Mouse (Mus musculus) kidney, embryonic 15.5 days (tissue): ENCODE results near the gene Klhl33. TPM values are rescaled to one million over a fixed set of nuclear protein-coding genes. Genes with fewer than 3 reads are reported as not detected.
"Not testable (repeated sequence)": the region's sequence is repeated elsewhere in the genome, so short reads cannot be mapped to it uniquely, and the experiment has no call there.

Source experiments
- ATAC-seq: fragments of 200-750 bp; cut with Nextera tagmentation; replicated peaks from 2 replicates; pipeline ENCODE4 v1.8.0; 2017; ENCODE audit warnings: moderate TSS enrichment; ENCODE audit not compliant: low FRiP score
- H3K27ac ChIP-seq: fragments of 300-500 bp; sonication (generic); 2 replicates; pipeline ENCODE4 v1.5.1; 2015; ENCODE audit warnings: mild to moderate bottlenecking, inconsistent platforms
- H3K27me3 ChIP-seq: fragments of 300-500 bp; sonication (generic); 2 replicates; pipeline ENCODE4 v1.6.1; 2015; ENCODE audit warnings: inconsistent platforms
- H3K36me3 ChIP-seq: fragments of 300-500 bp; sonication (generic); 2 replicates; pipeline ENCODE4 v1.6.1; 2015; ENCODE audit warnings: inconsistent platforms
- H3K4me1 ChIP-seq: fragments of 300-500 bp; sonication (generic); 2 replicates; pipeline ENCODE4 v1.6.1; 2015; ENCODE audit warnings: inconsistent platforms
- H3K4me2 ChIP-seq: fragments of 300-500 bp; sonication (generic); 2 replicates; pipeline ENCODE4 v1.6.1; 2015; ENCODE audit warnings: moderate library complexity, mild to moderate bottlenecking, inconsistent platforms
- H3K4me3 ChIP-seq: fragments of 300-500 bp; sonication (generic); replicated peaks from 2 replicates; pipeline ENCODE4 v1.5.1; 2015; ENCODE audit warnings: mild to moderate bottlenecking, inconsistent platforms
- H3K9ac ChIP-seq: fragments of 300-500 bp; sonication (generic); 2 replicates; pipeline ENCODE4 v1.6.1; 2015; ENCODE audit warnings: mild to moderate bottlenecking, inconsistent platforms
- H3K9me3 ChIP-seq: fragments of 300-500 bp; sonication (generic); replicated peaks from 2 replicates; pipeline ENCODE4 v1.6.1; 2016; ENCODE audit warnings: inconsistent platforms
- WGBS: fragments of 180-500 bp; shearing (Covaris S2); methylation state at CpG from one replicate; pipeline ENCODE4 v1.1.7; 2015; ENCODE audit warnings: mixed read lengths; 5-methylcytosine and 5-hydroxymethylcytosine counted together
- polyA plus RNA-seq: library from polyadenylated mRNA; unstranded; fragments of >200 nt; fragmentation: Nextera tagmentation; extraction: Ambion mirVana; gene quantifications from 2 replicates; pipeline ENCODE4 v1.2.1, GENCODE M21; 2015

The Klhl33 gene
- polyA plus RNA-seq, 1 experiment from 2014 or later: 0.19 TPM

DNA sequence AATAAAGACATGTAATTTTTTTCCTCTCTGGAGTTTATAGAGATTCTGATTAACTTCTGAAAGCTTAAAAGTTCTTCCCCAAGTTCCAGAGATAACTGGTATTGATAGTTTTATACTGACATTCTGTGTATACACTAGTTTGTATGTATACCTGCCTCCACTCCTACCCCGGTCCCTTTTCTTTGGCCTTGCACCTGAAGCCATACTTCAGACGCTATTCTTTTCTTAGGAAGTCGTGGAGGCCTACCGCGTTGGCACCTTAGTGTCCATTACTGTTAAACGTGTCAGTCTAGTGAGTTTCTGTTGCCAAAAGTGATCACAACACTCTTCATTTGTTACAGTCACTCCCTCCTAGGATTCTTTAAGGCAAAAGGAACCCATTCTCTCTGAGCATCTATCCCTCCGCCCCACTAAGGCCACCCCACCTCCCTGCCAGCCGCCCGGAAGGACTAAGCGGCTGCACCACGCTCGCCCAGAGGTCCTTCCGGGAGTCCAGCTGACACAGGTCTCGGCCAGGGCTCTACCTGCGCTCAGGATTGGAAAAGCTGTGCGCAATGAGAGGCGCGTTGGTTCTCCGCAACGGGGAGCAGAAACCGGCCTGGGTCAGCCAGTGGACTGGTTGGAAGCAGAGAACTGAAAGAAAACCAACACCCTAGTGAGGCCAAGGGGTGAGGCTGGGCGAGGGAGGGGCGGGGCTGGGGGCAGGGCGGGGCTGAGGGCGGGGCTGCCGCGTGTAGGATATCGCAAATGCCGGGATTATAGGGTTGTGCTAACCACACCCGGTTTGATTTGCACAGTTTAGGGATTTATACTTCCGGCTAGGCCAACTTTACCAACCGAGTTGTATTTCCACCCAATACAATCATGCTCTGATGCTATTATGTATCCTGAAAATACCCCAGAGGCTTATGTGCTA lies 27.2 kb downstream of the Klhl33 start, which contains the start of gene Tep1:
TSS of gene Tep1 (minus strand) at position 672 of the 916 bp plus-strand sequence.
- Histone ChIP-seq H3K9ac (peak within 1 kb of the TSS; percentile 55), H3K4me2 (peak within 1 kb of the TSS; percentile 70), H3K27me3 (no peaks in the 10 kb centered on the region), H3K9me3 (no peaks in the 10 kb centered on the region), H3K36me3 (0 out of 2 replicates have a peak, but pooled peaks cover 2% of the 10 kb centered on the region), H3K4me1 (0 out of 2 replicates have a peak, but pooled peaks cover 4% of the 10 kb centered on the region), H3K4me3 (peak within 1 kb of the TSS; percentile 64), H3K27ac (peak within 1 kb of the TSS; percentile 91)
- 7% methylated on average over 32 of the region's 32 CpGs for WGBS
- ATAC-seq: peak; percentile 94

DNA sequence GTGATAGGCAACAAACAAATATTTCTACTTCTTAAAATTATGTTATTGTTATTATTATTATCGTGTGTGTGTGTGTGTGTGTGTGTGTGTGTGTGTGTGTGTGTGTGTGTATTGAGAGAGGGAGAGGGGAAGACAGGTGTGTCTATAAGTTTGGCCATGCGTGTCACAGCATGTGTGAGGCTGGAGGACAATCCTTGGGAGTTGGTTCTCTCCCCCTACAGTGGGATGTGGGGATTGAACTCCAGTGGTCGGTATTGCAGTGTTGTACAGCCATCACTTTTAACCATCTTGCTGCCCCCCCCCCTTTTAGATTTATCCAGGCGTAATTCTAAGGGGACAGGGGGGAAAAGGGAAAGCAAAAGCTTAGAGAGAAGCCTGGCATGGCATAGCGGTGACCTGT lies 28.7 kb downstream of the Klhl33 start:
- no peak for ATAC-seq
- WGBS: 90% methylated on average over 5 of the region's 5 CpGs

DNA sequence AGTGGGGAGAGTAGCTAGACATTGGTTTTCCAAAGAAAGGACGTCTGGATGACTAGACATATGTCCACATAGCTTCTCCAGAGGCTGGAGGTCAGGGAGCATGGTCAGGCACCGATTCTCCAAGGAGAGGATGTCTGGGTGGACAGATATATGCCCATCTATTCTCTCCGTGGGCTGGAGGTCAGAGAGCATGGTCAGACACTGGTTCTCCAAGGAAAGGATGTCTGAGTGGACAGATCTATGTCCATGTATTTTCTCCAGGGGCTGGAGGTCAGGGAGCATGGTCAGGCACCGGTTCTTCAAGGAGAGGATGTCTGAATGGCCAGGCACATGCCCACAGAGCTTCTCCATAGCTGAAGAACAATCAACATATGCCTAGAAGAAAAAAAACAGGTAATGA lies 29.1 kb downstream of the Klhl33 start:
- WGBS: 66% methylated on average over 4 of the region's 4 CpGs
- no peaks in the 10 kb centered on the region for H3K27me3 ChIP-seq

More for the DNA sequence above, 28.7 kb downstream of the Klhl33 start:
- H3K4me2 ChIP-seq: no peak overlapping the region
- no peaks in the 10 kb centered on the region for H3K9me3 ChIP-seq
- no peak overlapping the region for H3K4me3 ChIP-seq
- H3K9ac ChIP-seq: no peak overlapping the region
- 0 out of 2 replicates have a peak, but pooled peaks cover 2% of the 10 kb centered on the region for H3K36me3 ChIP-seq
- no peak overlapping the region for H3K27ac ChIP-seq
- H3K4me1 ChIP-seq: 0 out of 2 replicates have a peak, but pooled peaks cover 4% of the 10 kb centered on the region
- H3K27me3 ChIP-seq: no peaks in the 10 kb centered on the region

DNA sequence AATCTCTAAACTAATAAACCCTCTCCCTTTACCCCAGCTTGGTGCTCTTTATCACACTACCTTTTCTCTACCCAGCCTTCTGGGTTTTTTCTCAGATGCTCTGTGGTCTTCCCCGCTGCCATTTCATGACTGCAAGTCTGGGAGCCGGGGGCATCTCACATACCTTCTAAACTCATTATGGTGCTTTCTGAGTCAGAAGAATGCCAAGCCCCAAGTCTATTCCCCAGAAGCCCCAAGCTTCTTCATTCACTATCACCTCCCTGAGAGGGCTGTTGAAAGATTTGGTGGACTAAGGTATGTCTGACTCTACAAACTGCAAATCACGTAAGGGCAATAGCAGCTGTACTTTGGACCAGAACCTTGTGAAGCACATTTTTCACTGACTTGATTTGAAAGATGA lies 30.3 kb downstream of the Klhl33 start:
- ATAC-seq: no peak
- Histone ChIP-seq H3K9ac (no peak overlapping the region), H3K36me3 (peaks cover 8% of the 10 kb centered on the region; the same call in 1 of the 2 replicates), H3K27ac (no peak overlapping the region), H3K27me3 (no peaks in the 10 kb centered on the region), H3K9me3 (no peaks in the 10 kb centered on the region), H3K4me3 (no peak overlapping the region), H3K4me1 (0 out of 2 replicates have a peak, but pooled peaks cover 4% of the 10 kb centered on the region), H3K4me2 (no peak overlapping the region)
- WGBS: 90% methylated on average over 3 of the region's 3 CpGs

More for the DNA sequence above, 29.1 kb downstream of the Klhl33 start:
- Histone ChIP-seq H3K4me1 (0 out of 2 replicates have a peak, but pooled peaks cover 4% of the 10 kb centered on the region), H3K27ac (no peak overlapping the region), H3K36me3 (0 out of 2 replicates have a peak, but pooled peaks cover 2% of the 10 kb centered on the region), H3K4me3 (no peak overlapping the region), H3K9me3 (no peaks in the 10 kb centered on the region), H3K4me2 (no peak overlapping the region), H3K9ac (no peak overlapping the region)
- ATAC-seq: no peak

DNA sequence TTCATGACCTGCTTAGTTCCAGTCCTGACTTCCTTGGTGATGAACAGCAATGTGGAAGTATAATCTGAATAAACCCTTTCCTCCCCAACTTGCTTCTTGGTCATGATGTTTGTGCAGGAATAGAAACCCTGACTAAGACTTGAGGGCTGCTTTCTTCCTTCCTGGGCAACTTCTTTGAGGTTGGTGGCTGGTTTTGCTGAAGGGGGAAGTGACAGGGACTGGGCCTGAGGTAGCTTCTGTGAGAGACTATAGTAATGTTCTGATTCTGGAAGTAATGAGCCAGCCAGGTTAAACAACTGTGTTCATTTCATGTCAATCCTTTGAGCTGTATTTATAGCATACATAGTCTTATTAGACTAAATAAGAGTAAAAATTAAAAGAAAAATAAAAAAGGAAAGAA lies 32.3 kb downstream of the Klhl33 start:
- H3K27ac ChIP-seq, H3K4me3 ChIP-seq, H3K9me3 ChIP-seq, H3K27me3 ChIP-seq, H3K4me1 ChIP-seq, H3K9ac ChIP-seq, H3K4me2 ChIP-seq, ATAC-seq: not testable (repeated sequence)
- H3K36me3 ChIP-seq: peaks cover 19% of the 10 kb centered on the region

GRCm38 (mm10) chr14:50862641-50863040 lies 34.7 kb downstream of the Klhl33 start:
- Histone ChIP-seq H3K27me3 (no peaks in the 10 kb centered on the region), H3K4me1 (no peaks in the 10 kb centered on the region), H3K36me3 (peaks cover 28% of the 10 kb centered on the region), H3K9ac (no peak overlapping the region), H3K4me3 (no peak overlapping the region), H3K27ac (no peak overlapping the region), H3K9me3 (no peaks in the 10 kb centered on the region), H3K4me2 (no peak overlapping the region)
- 91% methylated on average over 10 of the region's 10 CpGs for WGBS
- ATAC-seq: no peak

- Histone ChIP-seq H3K4me1 (no peaks in the 10 kb centered on the region), H3K36me3 (peaks cover 48% of the 10 kb centered on the region), H3K4me2 (no peak overlapping the region), H3K9me3 (no peaks in the 10 kb centered on the region), H3K9ac (no peak overlapping the region), H3K4me3 (no peak overlapping the region), H3K27me3 (no peaks in the 10 kb centered on the region), H3K27ac (no peak overlapping the region)
- ATAC-seq: no peak
- 85% methylated on average over 5 of the region's 5 CpGs for WGBS
These were observed 41.5 kb downstream of the Klhl33 start for GRCm38 (mm10) chr14:50855788-50856187.

Other genes starting within 250 kb of the Klhl33 start
- gene Olfr747, start 204.3 kb downstream of the Klhl33 start, polyA plus RNA-seq: not detected in 2 replicates
- gene Olfr748, start 190.1 kb downstream of the Klhl33 start, polyA plus RNA-seq: not detected in 2 replicates
- not detected in 2 replicates for gene Olfr749, start 152.4 kb downstream of the Klhl33 start, polyA plus RNA-seq
- 74.4 and 78.5 TPM in 2 replicates for gene Ttc5, start 112.0 kb downstream of the Klhl33 start, polyA plus RNA-seq
- not detected in 2 replicates for gene Ccnb1ip1, start 89.8 kb downstream of the Klhl33 start, polyA plus RNA-seq
- 64.9 and 65.6 TPM in 2 replicates for gene Parp2, start 89.7 kb downstream of the Klhl33 start, polyA plus RNA-seq
- 6.2 and 8.5 TPM in 2 replicates for gene Tep1, start 26.9 kb downstream of the Klhl33 start, polyA plus RNA-seq
- gene Osgep, start 27.4 kb upstream of the Klhl33 start, polyA plus RNA-seq: 166 and 173 TPM in 2 replicates
- 301 and 306 TPM in 2 replicates for gene Apex1, start 27.5 kb upstream of the Klhl33 start, polyA plus RNA-seq
- gene Pip4p1, start 33.3 kb upstream of the Klhl33 start, polyA plus RNA-seq: 49.5 and 53.9 TPM in 2 replicates
- gene Pnp, start 33.6 kb upstream of the Klhl33 start, polyA plus RNA-seq: 74.3 and 78.6 TPM in 2 replicates
- gene Gm49342, start 47.0 kb upstream of the Klhl33 start, polyA plus RNA-seq: not detected in 2 replicates
- 0.62 and 1.0 TPM in 2 replicates for gene Pnp2, start 58.5 kb upstream of the Klhl33 start, polyA plus RNA-seq
- gene Rnase10, start 110.2 kb upstream of the Klhl33 start, polyA plus RNA-seq: not detected in 2 replicates
- gene Rnase9, start 144.4 kb upstream of the Klhl33 start, polyA plus RNA-seq: 0.17 TPM in 1 of 2 replicates, not detected in the other
- gene Rnase11, start 152.7 kb upstream of the Klhl33 start, polyA plus RNA-seq: 0.38 TPM in 1 of 2 replicates, not detected in the other
- gene Rnase12, start 160.2 kb upstream of the Klhl33 start, polyA plus RNA-seq: 10.2 and 11.1 TPM in 2 replicates
- 0.04 TPM in 1 of 2 replicates, not detected in the other for gene Olfr750, start 176.9 kb upstream of the Klhl33 start, polyA plus RNA-seq
- gene Rnase4, start 193.6 kb upstream of the Klhl33 start, polyA plus RNA-seq: 37.8 and 40.5 TPM in 2 replicates
- gene Ang, start 193.6 kb upstream of the Klhl33 start, polyA plus RNA-seq: 8.4 and 9.8 TPM in 2 replicates
- 2.0 and 2.1 TPM in 2 replicates for gene Eddm3b, start 216.9 kb upstream of the Klhl33 start, polyA plus RNA-seq
- gene Rnase6, start 226.4 kb upstream of the Klhl33 start, polyA plus RNA-seq: 0.52 and 1.3 TPM in 2 replicates
- 0.17 and 1.00 TPM in 2 replicates for gene Rnase1, start 249.3 kb upstream of the Klhl33 start, polyA plus RNA-seq